In genomic region chr5:139825947-139826346, GRCm38 (mm10) we compare ENCODE assay signal across 8 mouse cellular contexts. TPM values are rescaled to one million over a fixed set of nuclear protein-coding genes. Genes with fewer than 3 reads are reported as not detected.
DNase-seq lines count a peak whose midpoint lies in the region; ATAC-seq and TF ChIP-seq lines count a peak whose summit lies in the region.

No protein-coding gene starts in this region.

- H3K4me1 ChIP-seq in heart, embryonic 10.5 days = peaks cover 16% of the 10 kb centered on the region
- H3K4me1 ChIP-seq in E14TG2a.4 (replicated peaks; ENCODE audit: low read depth, low read length) = peaks cover 51% of the 10 kb centered on the region
- H3K4me1 ChIP-seq in forebrain, embryonic 16.5 days (replicated peaks; ENCODE audit: control insufficient read depth, insufficient read depth, low read length) = peaks cover 17% of the 10 kb centered on the region
- peaks cover 20% of the 10 kb centered on the region for H3K4me1 ChIP-seq in liver, embryonic 16.5 days (ENCODE audit: control insufficient read depth, low read depth, low read length)

- peak overlapping the region; percentile 93 for H3K4me3 ChIP-seq in heart, embryonic 10.5 days
- peak overlapping the region; percentile 96 for H3K4me3 ChIP-seq in E14TG2a.4 (replicated peaks; ENCODE audit: low read length)
- H3K4me3 ChIP-seq in forebrain, embryonic 16.5 days (replicated peaks; ENCODE audit: low read length) = peak overlapping the region; percentile 79
- peak overlapping the region; percentile 93 for H3K4me3 ChIP-seq in liver, embryonic 16.5 days (ENCODE audit: low read depth, low read length)

- DNase-seq in heart, embryonic 10.5 days (ENCODE audit: low spot score) = no peak
- DNase-seq in heart, postnatal 36 days = no peak
- DNase-seq in c-Kit-positive CD71-positive TER-119-positive erythroid progenitor cells, embryonic 14.5 days (ENCODE audit: low spot score) = no peak
- no peak for DNase-seq in adrenal gland, postnatal 25 days

- H3K36me3 ChIP-seq in heart, embryonic 10.5 days = peaks cover 33% of the 10 kb centered on the region
- peaks cover 48% of the 10 kb centered on the region for H3K36me3 ChIP-seq in E14TG2a.4 (ENCODE audit: insufficient read depth, low read length)
- H3K36me3 ChIP-seq in forebrain, embryonic 16.5 days (ENCODE audit: control insufficient read depth, insufficient read depth) = peaks cover 5% of the 10 kb centered on the region
- peaks cover 6% of the 10 kb centered on the region; the same call in 1 of the 2 replicates for H3K36me3 ChIP-seq in liver, embryonic 16.5 days (ENCODE audit: control insufficient read depth, insufficient read depth)

- peak overlapping the region; percentile 90 for H3K27ac ChIP-seq in heart, embryonic 10.5 days
- peak overlapping the region; percentile 87 for H3K27ac ChIP-seq in forebrain, embryonic 16.5 days (ENCODE audit: low read length)
- no peak overlapping the region; the same call in 1 of the 2 replicates for H3K27ac ChIP-seq in liver, embryonic 16.5 days (ENCODE audit: low read length)

- no peaks in the 10 kb centered on the region for H3K9me3 ChIP-seq in heart, embryonic 10.5 days
- no peaks in the 10 kb centered on the region for H3K9me3 ChIP-seq in E14TG2a.4 (ENCODE audit: low read length)
- H3K9me3 ChIP-seq in forebrain, embryonic 16.5 days (ENCODE audit: control insufficient read depth, low read length) = no peaks in the 10 kb centered on the region
- H3K9me3 ChIP-seq in liver, embryonic 16.5 days (replicated peaks; ENCODE audit: control insufficient read depth, low read length) = no peaks in the 10 kb centered on the region

- H3K27me3 ChIP-seq in heart, embryonic 10.5 days (ENCODE audit: insufficient read depth, poor library complexity, severe bottlenecking) = no peaks in the 10 kb centered on the region
- H3K27me3 ChIP-seq in E14TG2a.4 (ENCODE audit: insufficient read depth, low read length) = no peaks in the 10 kb centered on the region
- H3K27me3 ChIP-seq in forebrain, embryonic 16.5 days (replicated peaks; ENCODE audit: control insufficient read depth, insufficient read depth, low read length) = no peaks in the 10 kb centered on the region
- H3K27me3 ChIP-seq in liver, embryonic 16.5 days (ENCODE audit: control insufficient read depth, insufficient read depth, low read depth, low read length) = no peaks in the 10 kb centered on the region

- no peak for TF ChIP-seq CTCF in E14TG2a.4 (conservative IDR thresholded peaks at IDR 0.05; ENCODE audit: low read length)

- H3K4me2 ChIP-seq in forebrain, embryonic 16.5 days (ENCODE audit: low read length) = peak overlapping the region; percentile 86
- H3K4me2 ChIP-seq in liver, embryonic 16.5 days (ENCODE audit: low read depth, low read length) = peak overlapping the region; percentile 91

- H3K9ac ChIP-seq in forebrain, embryonic 16.5 days (replicated peaks; ENCODE audit: low read depth, low read length) = peak overlapping the region; percentile 80
- H3K9ac ChIP-seq in liver, embryonic 16.5 days (ENCODE audit: low read depth, low read length) = peak overlapping the region; percentile 91

- WGBS in heart, embryonic 10.5 days = 43% methylated on average over 11 of the region's 11 CpGs
- 39% methylated on average over 11 of the region's 11 CpGs for WGBS in forebrain, embryonic 16.5 days
- WGBS in liver, embryonic 16.5 days (ENCODE audit: insufficient replicate concordance) = 33% methylated on average over 11 of the region's 11 CpGs

- ATAC-seq in forebrain, embryonic 16.5 days = 0 out of 2 replicates have a peak, but pooled peaks have one; percentile 3
- no peak for ATAC-seq in liver, embryonic 16.5 days (ENCODE audit: low read depth)
- no peak for ATAC-seq in erythroid progenitor cell, adult 5-6 weeks (replicated peaks; ENCODE audit: low FRiP score, poor library complexity, severe bottlenecking)

- intact Hi-C loops in heart, postnatal 36 days (cut with DNase I) = loop anchor here (2.0 kb wide), 1 partner anchor 51 kb away; the partner anchor contains the start of gene Ints1

RNA-seq across cellular contexts. Expression of gene Gm26938, which starts 0.3 kb away (rescaled TPM):
- not detected in 2 replicates for polyA plus RNA-seq in heart, embryonic 10.5 days (2016; fragmentation: Nextera tagmentation; extraction: Ambion mirVana)
- total RNA-seq in heart, postnatal 36 days (2021) = not detected
- polyA plus RNA-seq in forebrain, embryonic 16.5 days (2015; fragmentation: Nextera tagmentation; extraction: Ambion mirVana) = not detected in 2 replicates
- polyA plus RNA-seq in liver, embryonic 16.5 days (2015; fragmentation: Nextera tagmentation; extraction: Ambion mirVana) = 0.14 TPM in 1 of 2 replicates, not detected in the other
- total RNA-seq in erythroid progenitor cell, adult 5-6 weeks (2015; ENCODE audit: low replicate concordance) = not detected in 2 replicates
- not detected in 2 replicates for total RNA-seq in erythroid progenitor cell, adult 5-6 weeks (2017; ENCODE audit: low replicate concordance)
- not detected in 2 replicates for total RNA-seq in adrenal gland, postnatal 25 days (2021)

RNA-seq across cellular contexts. Expression of gene Psmg3, which starts 0.7 kb away (rescaled TPM):
- polyA plus RNA-seq in heart, embryonic 10.5 days (2016; fragmentation: Nextera tagmentation; extraction: Ambion mirVana) = 57.0 and 76.5 TPM in 2 replicates
- 10 to 100 TPM in 1 of 2 experiments, 1 to 10 TPM in 1; 9.5 to 11.8 TPM for total RNA-seq in heart, postnatal 36 days (2021)
- polyA plus RNA-seq in forebrain, embryonic 16.5 days (2015; fragmentation: Nextera tagmentation; extraction: Ambion mirVana) = 75.0 and 90.0 TPM in 2 replicates
- polyA plus RNA-seq in liver, embryonic 16.5 days (2015; fragmentation: Nextera tagmentation; extraction: Ambion mirVana) = 35.6 and 37.7 TPM in 2 replicates
- 3.2 and 25.2 TPM in 2 replicates for total RNA-seq in erythroid progenitor cell, adult 5-6 weeks (2015; ENCODE audit: low replicate concordance)
- total RNA-seq in erythroid progenitor cell, adult 5-6 weeks (2017; ENCODE audit: low replicate concordance) = 5.3 and 15.7 TPM in 2 replicates
- total RNA-seq in adrenal gland, postnatal 25 days (2021) = 21.3 and 23.1 TPM in 2 replicates

RNA-seq across cellular contexts. Expression of gene Tmem184a, which starts 6.2 kb away (rescaled TPM):
- 2.8 and 3.6 TPM in 2 replicates for polyA plus RNA-seq in heart, embryonic 10.5 days (2016; fragmentation: Nextera tagmentation; extraction: Ambion mirVana)
- total RNA-seq in heart, postnatal 36 days (2021) = not detected
- polyA plus RNA-seq in forebrain, embryonic 16.5 days (2015; fragmentation: Nextera tagmentation; extraction: Ambion mirVana) = 0.11 and 0.29 TPM in 2 replicates
- 0.95 and 1.7 TPM in 2 replicates for polyA plus RNA-seq in liver, embryonic 16.5 days (2015; fragmentation: Nextera tagmentation; extraction: Ambion mirVana)
- total RNA-seq in erythroid progenitor cell, adult 5-6 weeks (2015; ENCODE audit: low replicate concordance) = not detected in 2 replicates
- 0.13 TPM in 1 of 2 replicates, not detected in the other for total RNA-seq in erythroid progenitor cell, adult 5-6 weeks (2017; ENCODE audit: low replicate concordance)
- total RNA-seq in adrenal gland, postnatal 25 days (2021) = not detected in 2 replicates

RNA-seq across cellular contexts. Expression of gene Mafk, which starts 34.6 kb away (rescaled TPM):
- polyA plus RNA-seq in heart, embryonic 10.5 days (2016; fragmentation: Nextera tagmentation; extraction: Ambion mirVana) = 20.7 and 25.1 TPM in 2 replicates
- total RNA-seq in heart, postnatal 36 days (2021) = 10 to 100 TPM; 36.9 to 37.7 TPM
- 22.6 and 23.1 TPM in 2 replicates for polyA plus RNA-seq in forebrain, embryonic 16.5 days (2015; fragmentation: Nextera tagmentation; extraction: Ambion mirVana)
- polyA plus RNA-seq in liver, embryonic 16.5 days (2015; fragmentation: Nextera tagmentation; extraction: Ambion mirVana) = 43.3 and 44.6 TPM in 2 replicates
- total RNA-seq in erythroid progenitor cell, adult 5-6 weeks (2015; ENCODE audit: low replicate concordance) = 36.5 and 36.8 TPM in 2 replicates
- total RNA-seq in erythroid progenitor cell, adult 5-6 weeks (2017; ENCODE audit: low replicate concordance) = 45.3 and 55.7 TPM in 2 replicates
- 29.6 and 30.6 TPM in 2 replicates for total RNA-seq in adrenal gland, postnatal 25 days (2021)

RNA-seq across cellular contexts. Expression of gene Ints1, which starts 50.5 kb away (rescaled TPM):
- 30.3 and 31.3 TPM in 2 replicates for polyA plus RNA-seq in heart, embryonic 10.5 days (2016; fragmentation: Nextera tagmentation; extraction: Ambion mirVana)
- total RNA-seq in heart, postnatal 36 days (2021) = 10 to 100 TPM; 40.4 to 42.7 TPM
- 26.7 and 32.3 TPM in 2 replicates for polyA plus RNA-seq in forebrain, embryonic 16.5 days (2015; fragmentation: Nextera tagmentation; extraction: Ambion mirVana)
- polyA plus RNA-seq in liver, embryonic 16.5 days (2015; fragmentation: Nextera tagmentation; extraction: Ambion mirVana) = 10.4 and 11.2 TPM in 2 replicates
- total RNA-seq in erythroid progenitor cell, adult 5-6 weeks (2015; ENCODE audit: low replicate concordance) = 46.5 and 59.1 TPM in 2 replicates
- total RNA-seq in erythroid progenitor cell, adult 5-6 weeks (2017; ENCODE audit: low replicate concordance) = 31.3 and 72.7 TPM in 2 replicates
- 61.3 and 61.9 TPM in 2 replicates for total RNA-seq in adrenal gland, postnatal 25 days (2021)
